Mouse (Mus musculus) common myeloid progenitor, adult 5-6 weeks (primary cell): ENCODE results near the gene Gm21812. TPM values are rescaled to one million over a fixed set of nuclear protein-coding genes. Genes with fewer than 3 reads are reported as not detected.
"Not testable (repeated sequence)": the region's sequence is repeated elsewhere in the genome, so short reads cannot be mapped to it uniquely, and the experiment has no call there.

ENCODE experiments used
- ATAC-seq: replicated peaks from 2 replicates; pipeline ENCODE4 v1.8.0; 2016; ENCODE audit warnings: low read depth, mild to moderate bottlenecking, moderate TSS enrichment, inconsistent platforms; ENCODE audit not compliant: poor library complexity, severe bottlenecking
- total RNA-seq: library from RNA; stranded (forward); fragments of 200-1000, 187-1606 nt; gene quantifications from 2 replicates; pipeline ENCODE4 v1.2.3, GENCODE M21; 2017

Gene Gm21812
- total RNA-seq: not detected in 2 replicates

DNA sequence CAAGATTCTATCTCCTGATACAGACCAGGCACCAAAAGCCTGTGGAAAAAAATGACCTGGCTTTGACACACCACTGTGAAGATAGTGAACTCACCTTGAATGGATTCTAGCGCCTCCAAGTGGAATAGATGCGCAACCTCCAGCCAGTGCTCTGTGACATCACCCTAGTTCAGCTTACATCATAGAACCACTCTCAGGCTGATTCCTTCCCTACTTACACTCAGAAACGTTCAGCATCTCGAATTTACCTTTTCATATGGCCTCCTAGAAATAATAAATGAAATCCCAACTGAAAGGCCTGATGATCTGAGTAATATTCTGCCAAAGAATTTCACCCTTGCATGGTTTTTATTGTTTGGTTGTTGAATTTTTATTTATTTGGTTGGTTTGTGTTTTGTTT, at the start of gene Gm21812:
Gene Gm21812 (minus strand): TSS at position 101 of the 400 bp plus-strand sequence.
- not testable (repeated sequence) for ATAC-seq

Other genes starting within 250 kb of the Gm21812 start
- not detected in 2 replicates for gene Gm21292, start 213.3 kb downstream of the Gm21812 start, total RNA-seq
- not detected in 2 replicates for gene Gm21721, start 145.0 kb downstream of the Gm21812 start, total RNA-seq
- not detected in 2 replicates for gene Gm21874, start 69.0 kb upstream of the Gm21812 start, total RNA-seq